Mouse (Mus musculus) forebrain, embryonic 10.5 days (tissue): ENCODE results near the gene Ythdf1. TPM values are rescaled to one million over a fixed set of nuclear protein-coding genes. Genes with fewer than 3 reads are reported as not detected.
A peak's percentile ranks its signal among the peaks of the same experiment; 100 is the strongest.

ENCODE experiments used
- DNase-seq: peaks from one replicate; pipeline ENCODE4 v3.0.0-alpha.2; 2017; ENCODE audit warnings: low spot score; ENCODE audit errors: extremely low spot score
- H3K27ac ChIP-seq: fragments of 300-500 bp; sonication (generic); 2 replicates; pipeline ENCODE4 v1.5.1; 2016; ENCODE audit warnings: mild to moderate bottlenecking
- H3K27me3 ChIP-seq: fragments of 300-500 bp; sonication (generic); 2 replicates; pipeline ENCODE4 v1.6.1; 2016; ENCODE audit warnings: mild to moderate bottlenecking; ENCODE audit not compliant: poor library complexity, severe bottlenecking
- H3K36me3 ChIP-seq: fragments of 300-500 bp; sonication (generic); replicated peaks from 2 replicates; pipeline ENCODE4 v1.6.1; 2016; ENCODE audit warnings: mild to moderate bottlenecking, moderate library complexity
- H3K4me1 ChIP-seq: fragments of 300-500 bp; sonication (generic); 2 replicates; pipeline ENCODE4 v1.6.1; 2016
- H3K4me3 ChIP-seq: fragments of 300-500 bp; sonication (generic); 2 replicates; pipeline ENCODE4 v1.5.1; 2016; ENCODE audit warnings: mild to moderate bottlenecking, moderate library complexity
- H3K9me3 ChIP-seq: fragments of 300-500 bp; sonication (generic); 2 replicates; pipeline ENCODE4 v1.6.1; 2016; ENCODE audit warnings: mild to moderate bottlenecking, moderate library complexity
- WGBS: fragments of 180-500 bp; shearing (Covaris S2); methylation state at CpG from one replicate; pipeline ENCODE4 v1.1.7; 2016; 5-methylcytosine and 5-hydroxymethylcytosine counted together
- polyA plus RNA-seq: library from polyadenylated mRNA; unstranded; fragments of >200 nt; fragmentation: Nextera tagmentation; extraction: Ambion mirVana; gene quantifications from 2 replicates; pipeline ENCODE4 v1.2.1, GENCODE M21; 2016

The Ythdf1 gene
- polyA plus RNA-seq = 47.4 and 56.6 TPM in 2 replicates

- peak; percentile 98 for DNase-seq
- under 1% methylated on average over 55 of the region's 56 CpGs for WGBS
- Histone ChIP-seq H3K4me1 (peaks cover 26% of the 10 kb centered on the region), H3K36me3 (peaks cover 30% of the 10 kb centered on the region), H3K9me3 (no peaks in the 10 kb centered on the region), H3K27ac (peak within 1 kb of the TSS; percentile 92), H3K4me3 (peak within 1 kb of the TSS; percentile 100), H3K27me3 (peaks cover 5% of the 10 kb centered on the region; the same call in 1 of the 2 replicates)
These were observed at the start of gene Ythdf1 for GRCm38 (mm10) chr2:180920810-180921400. Gene Ythdf1, minus strand, starts transcription at chr2:180920949.

- peak within 1 kb of the TSS; percentile 94 for H3K27ac ChIP-seq
These were observed 46.4 kb upstream of the Ythdf1 start, which contains the start of gene Arfgap1 for GRCm38 (mm10) chr2:180967010-180967763. Gene Arfgap1, plus strand, starts transcription at chr2:180967225.

GRCm38 (mm10) chr2:180966092-180966882 is 45.5 kb upstream of the Ythdf1 start:
- peak overlapping the region; percentile 94 for H3K27ac ChIP-seq
- H3K27me3 ChIP-seq = no peaks in the 10 kb centered on the region
- no peaks in the 10 kb centered on the region for H3K9me3 ChIP-seq
- H3K4me1 ChIP-seq = peaks cover 28% of the 10 kb centered on the region
- 19% methylated on average over 14 of the region's 14 CpGs for WGBS
- peak overlapping the region; percentile 95 for H3K4me3 ChIP-seq
- peaks cover 25% of the 10 kb centered on the region for H3K36me3 ChIP-seq
- DNase-seq = no peak

More at GRCm38 (mm10) chr2:180967010-180967763, 46.4 kb upstream of the Ythdf1 start, which contains the start of gene Arfgap1:
- peak; percentile 88 for DNase-seq
- H3K9me3 ChIP-seq = no peaks in the 10 kb centered on the region
- peaks cover 34% of the 10 kb centered on the region for H3K36me3 ChIP-seq
- H3K4me1 ChIP-seq = peaks cover 28% of the 10 kb centered on the region
- peak within 1 kb of the TSS; percentile 95 for H3K4me3 ChIP-seq
- under 1% methylated on average over 57 of the region's 57 CpGs for WGBS
- no peaks in the 10 kb centered on the region for H3K27me3 ChIP-seq

GRCm38 (mm10) chr2:180963956-180964355 is 43.2 kb upstream of the Ythdf1 start:
- Histone ChIP-seq H3K36me3 (peaks cover 6% of the 10 kb centered on the region), H3K4me1 (peaks cover 28% of the 10 kb centered on the region), H3K4me3 (no peak overlapping the region), H3K27ac (0 out of 2 replicates have a peak overlapping the region, but pooled peaks have one; percentile 36), H3K27me3 (no peaks in the 10 kb centered on the region), H3K9me3 (no peaks in the 10 kb centered on the region)
- peak; percentile 75 for DNase-seq
- WGBS = 9% methylated on average over 5 of the region's 5 CpGs

- Histone ChIP-seq H3K9me3 (no peaks in the 10 kb centered on the region), H3K27me3 (no peaks in the 10 kb centered on the region), H3K27ac (no peak overlapping the region), H3K4me1 (peaks cover 21% of the 10 kb centered on the region), H3K4me3 (no peak overlapping the region), H3K36me3 (no peaks in the 10 kb centered on the region)
- DNase-seq = no peak
- 81% methylated on average over 2 of the region's 2 CpGs for WGBS
These were observed 42.0 kb upstream of the Ythdf1 start for GRCm38 (mm10) chr2:180962616-180963308.

GRCm38 (mm10) chr2:180960187-180960586 is 39.4 kb upstream of the Ythdf1 start:
- no peak overlapping the region for H3K27ac ChIP-seq
- 77% methylated on average over 3 of the region's 3 CpGs for WGBS
- H3K9me3 ChIP-seq = no peaks in the 10 kb centered on the region
- DNase-seq = no peak
- peaks cover 17% of the 10 kb centered on the region for H3K27me3 ChIP-seq
- H3K4me3 ChIP-seq = no peak overlapping the region
- H3K4me1 ChIP-seq = peaks cover 19% of the 10 kb centered on the region
- no peaks in the 10 kb centered on the region for H3K36me3 ChIP-seq

GRCm38 (mm10) chr2:180959605-180960004 is 38.9 kb upstream of the Ythdf1 start:
- 77% methylated on average over 7 of the region's 7 CpGs for WGBS
- no peaks in the 10 kb centered on the region for H3K9me3 ChIP-seq

GRCm38 (mm10) chr2:180954061-180955047 is 33.6 kb upstream of the Ythdf1 start, which contains the start of gene Nkain4:
Gene Nkain4, minus strand, starts transcription at chr2:180954699.
- peaks cover 51% of the 10 kb centered on the region for H3K27me3 ChIP-seq
- DNase-seq = peak; percentile 84
- WGBS = under 1% methylated on average over 52 of the region's 52 CpGs
- H3K27ac ChIP-seq = peak within 1 kb of the TSS; percentile 84
- peaks cover 67% of the 10 kb centered on the region for H3K4me1 ChIP-seq
- no peaks in the 10 kb centered on the region for H3K9me3 ChIP-seq
- H3K4me3 ChIP-seq = peak within 1 kb of the TSS; percentile 71
- no peaks in the 10 kb centered on the region for H3K36me3 ChIP-seq

More at GRCm38 (mm10) chr2:180959605-180960004, 38.9 kb upstream of the Ythdf1 start:
- peaks cover 25% of the 10 kb centered on the region for H3K4me1 ChIP-seq
- no peaks in the 10 kb centered on the region for H3K36me3 ChIP-seq
- peaks cover 19% of the 10 kb centered on the region for H3K27me3 ChIP-seq
- H3K4me3 ChIP-seq = no peak overlapping the region
- DNase-seq = no peak
- H3K27ac ChIP-seq = no peak overlapping the region

- 12% methylated on average over 2 of the region's 2 CpGs for WGBS
- Histone ChIP-seq H3K9me3 (no peaks in the 10 kb centered on the region), H3K27me3 (peaks cover 51% of the 10 kb centered on the region), H3K4me3 (peak overlapping the region; percentile 71), H3K27ac (peak overlapping the region; percentile 84), H3K4me1 (peaks cover 71% of the 10 kb centered on the region), H3K36me3 (no peaks in the 10 kb centered on the region)
- DNase-seq = peak; percentile 14
These were observed 32.9 kb upstream of the Ythdf1 start for GRCm38 (mm10) chr2:180953638-180954037.

- Histone ChIP-seq H3K4me1 (peaks cover 71% of the 10 kb centered on the region), H3K4me3 (peak overlapping the region; percentile 71), H3K27me3 (peaks cover 51% of the 10 kb centered on the region)
These were observed 32.0 kb upstream of the Ythdf1 start for GRCm38 (mm10) chr2:180952731-180953171.

GRCm38 (mm10) chr2:180949947-180950346 is 29.2 kb upstream of the Ythdf1 start:
- peaks cover 58% of the 10 kb centered on the region for H3K4me1 ChIP-seq
- 38% methylated on average over 1 of the region's 1 CpGs for WGBS

More at GRCm38 (mm10) chr2:180952731-180953171, 32.0 kb upstream of the Ythdf1 start:
- peak; percentile 76 for DNase-seq
- 5% methylated on average over 9 of the region's 9 CpGs for WGBS
- peak overlapping the region; percentile 84 for H3K27ac ChIP-seq
- H3K9me3 ChIP-seq = no peaks in the 10 kb centered on the region
- H3K36me3 ChIP-seq = no peaks in the 10 kb centered on the region

More at GRCm38 (mm10) chr2:180949947-180950346, 29.2 kb upstream of the Ythdf1 start:
- Histone ChIP-seq H3K36me3 (no peaks in the 10 kb centered on the region), H3K9me3 (no peaks in the 10 kb centered on the region), H3K27me3 (peaks cover 32% of the 10 kb centered on the region), H3K4me3 (no peak overlapping the region), H3K27ac (no peak overlapping the region)
- no peak for DNase-seq
